Mouse (Mus musculus) embryonic facial prominence, embryonic 10.5 days (tissue): ENCODE results near the gene Pecam1. TPM values are rescaled to one million over a fixed set of nuclear protein-coding genes. Genes with fewer than 3 reads are reported as not detected.

Experiments
- DNase-seq: peaks from one replicate; pipeline ENCODE4 v3.0.0-alpha.2; 2017; ENCODE audit warnings: low spot score
- H3K27ac ChIP-seq: fragments of 300-500 bp; sonication (generic); replicated peaks from 2 replicates; pipeline ENCODE4 v1.5.1; 2016; ENCODE audit warnings: mild to moderate bottlenecking
- H3K27me3 ChIP-seq: fragments of 300-500 bp; sonication (generic); replicated peaks from 2 replicates; pipeline ENCODE4 v1.6.1; 2016; ENCODE audit warnings: low read depth, mild to moderate bottlenecking; ENCODE audit not compliant: poor library complexity, severe bottlenecking
- H3K36me3 ChIP-seq: fragments of 300-500 bp; sonication (generic); replicated peaks from 2 replicates; pipeline ENCODE4 v1.6.1; 2016; ENCODE audit warnings: mild to moderate bottlenecking, moderate library complexity
- H3K4me1 ChIP-seq: fragments of 300-500 bp; sonication (generic); 2 replicates; pipeline ENCODE4 v1.6.1; 2016
- H3K4me3 ChIP-seq: fragments of 300-500 bp; sonication (generic); 2 replicates; pipeline ENCODE4 v1.5.1; 2016; ENCODE audit warnings: mild to moderate bottlenecking, moderate library complexity
- H3K9me3 ChIP-seq: fragments of 300-500 bp; sonication (generic); 2 replicates; pipeline ENCODE4 v1.6.1; 2016; ENCODE audit warnings: mild to moderate bottlenecking
- WGBS: fragments of 180-500 bp; shearing (Covaris S2); methylation state at CpG from one replicate; pipeline ENCODE4 v1.1.7; 2016; 5-methylcytosine and 5-hydroxymethylcytosine counted together
- polyA plus RNA-seq: library from polyadenylated mRNA; unstranded; fragments of >200 nt; fragmentation: Nextera tagmentation; extraction: Ambion mirVana; gene quantifications from 2 replicates; pipeline ENCODE4 v1.2.1, GENCODE M21; 2016

Gene Pecam1
- polyA plus RNA-seq, 1 experiment from 2014 or later = 20.8 TPM

DNA sequence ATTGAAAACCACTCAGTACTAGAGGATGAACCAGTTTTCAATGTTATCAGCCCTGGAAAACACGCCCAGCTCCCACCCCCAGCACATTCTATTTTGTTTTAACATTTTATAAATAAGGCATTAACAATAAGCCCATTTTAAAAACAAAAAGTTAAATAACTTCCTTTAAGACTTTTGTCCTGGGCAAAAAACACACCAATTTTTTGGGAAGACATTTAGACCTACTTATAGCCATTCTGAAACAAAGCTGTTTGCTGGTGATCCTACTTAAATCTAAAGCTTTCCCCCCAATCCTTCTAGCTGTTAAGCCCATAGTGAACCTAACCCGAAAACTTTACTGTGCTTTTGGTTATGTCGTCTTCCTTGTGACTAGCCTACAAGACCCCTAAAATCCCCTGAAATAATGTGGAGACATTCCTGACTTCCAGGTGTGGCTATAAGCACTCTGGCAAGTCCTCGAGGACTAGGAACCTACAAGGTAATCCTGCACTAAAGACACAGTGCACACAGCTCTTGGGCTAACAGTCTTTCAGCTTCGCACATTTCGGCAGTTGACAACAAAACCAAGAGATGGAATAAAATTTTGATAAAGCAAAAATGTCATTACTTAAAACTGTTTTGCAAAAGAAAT is 30.3 kb upstream of the Pecam1 start:
- Histone ChIP-seq H3K27ac (no peak overlapping the region), H3K27me3 (no peaks in the 10 kb centered on the region), H3K4me3 (no peak overlapping the region), H3K4me1 (peaks cover 8% of the 10 kb centered on the region), H3K36me3 (peaks cover 81% of the 10 kb centered on the region), H3K9me3 (no peaks in the 10 kb centered on the region)
- DNase-seq = no peak
- 82% methylated on average over 6 of the region's 6 CpGs for WGBS

DNA sequence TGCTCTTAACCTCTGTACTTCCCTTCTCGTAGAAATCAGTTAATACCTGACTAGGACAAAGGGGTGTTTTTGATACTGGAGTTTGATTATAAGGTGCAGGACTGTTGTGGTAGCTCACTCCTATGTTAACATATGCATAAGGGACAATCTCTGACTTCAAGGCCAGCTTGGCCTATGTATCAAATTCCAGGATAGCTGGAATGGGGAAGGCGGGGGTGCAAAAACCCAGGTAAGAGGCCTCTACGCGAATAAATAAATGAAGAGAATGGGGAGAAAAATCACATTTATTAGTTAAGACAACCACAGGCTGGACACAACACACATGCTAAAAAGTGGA is 29.6 kb upstream of the Pecam1 start:
- no peak for DNase-seq
- no peaks in the 10 kb centered on the region for H3K27me3 ChIP-seq
- no peaks in the 10 kb centered on the region for H3K9me3 ChIP-seq
- H3K4me1 ChIP-seq = peaks cover 6% of the 10 kb centered on the region
- no peak overlapping the region for H3K27ac ChIP-seq
- peaks cover 81% of the 10 kb centered on the region for H3K36me3 ChIP-seq
- WGBS = 75% methylated on average over 4 of the region's 4 CpGs
- H3K4me3 ChIP-seq = peak overlapping the region; percentile 92

DNA sequence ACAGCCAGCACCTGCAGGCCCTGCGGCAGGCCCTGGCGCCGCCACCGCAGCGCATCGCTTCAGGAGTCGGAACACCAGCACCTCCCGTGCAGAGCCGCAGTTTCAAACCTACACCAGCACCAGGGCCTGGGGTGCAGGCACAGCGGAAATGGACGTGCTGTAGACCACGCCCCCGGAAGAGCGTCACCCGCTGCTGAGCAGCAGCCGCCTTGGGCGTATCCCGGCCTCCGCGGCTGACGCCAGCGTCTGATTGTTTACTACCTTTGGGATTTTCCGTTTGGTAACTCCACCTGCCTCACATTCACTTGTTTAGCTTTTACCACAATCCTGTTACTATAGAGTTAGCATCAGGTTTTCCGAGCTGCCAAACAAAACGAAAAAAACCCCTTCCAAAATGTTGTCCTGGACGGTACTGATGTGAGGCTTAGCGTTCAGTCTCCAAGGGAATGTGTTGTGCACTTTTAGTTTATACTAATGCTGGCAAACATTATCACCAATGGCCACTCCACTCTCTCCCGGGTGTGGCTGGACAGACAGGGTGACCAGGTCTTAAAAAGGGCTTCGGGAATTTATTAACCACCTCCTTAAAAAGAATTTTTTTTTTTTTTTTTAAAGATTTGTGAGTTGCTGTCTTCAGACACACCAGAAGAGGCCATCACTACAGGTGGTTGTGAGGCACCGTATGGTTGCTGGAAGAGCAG is 29.1 kb upstream of the Pecam1 start, which contains the start of gene Polg2:
Gene Polg2 (minus strand): TSS at position 150 of the 701 bp plus-strand sequence.
- Histone ChIP-seq H3K4me1 (peaks cover 6% of the 10 kb centered on the region), H3K27ac (peak within 1 kb of the TSS; percentile 93), H3K27me3 (no peaks in the 10 kb centered on the region), H3K9me3 (no peaks in the 10 kb centered on the region), H3K4me3 (peak within 1 kb of the TSS; percentile 92), H3K36me3 (peaks cover 81% of the 10 kb centered on the region)
- DNase-seq = peak; percentile 93
- 4% methylated on average over 30 of the region's 30 CpGs for WGBS

DNA sequence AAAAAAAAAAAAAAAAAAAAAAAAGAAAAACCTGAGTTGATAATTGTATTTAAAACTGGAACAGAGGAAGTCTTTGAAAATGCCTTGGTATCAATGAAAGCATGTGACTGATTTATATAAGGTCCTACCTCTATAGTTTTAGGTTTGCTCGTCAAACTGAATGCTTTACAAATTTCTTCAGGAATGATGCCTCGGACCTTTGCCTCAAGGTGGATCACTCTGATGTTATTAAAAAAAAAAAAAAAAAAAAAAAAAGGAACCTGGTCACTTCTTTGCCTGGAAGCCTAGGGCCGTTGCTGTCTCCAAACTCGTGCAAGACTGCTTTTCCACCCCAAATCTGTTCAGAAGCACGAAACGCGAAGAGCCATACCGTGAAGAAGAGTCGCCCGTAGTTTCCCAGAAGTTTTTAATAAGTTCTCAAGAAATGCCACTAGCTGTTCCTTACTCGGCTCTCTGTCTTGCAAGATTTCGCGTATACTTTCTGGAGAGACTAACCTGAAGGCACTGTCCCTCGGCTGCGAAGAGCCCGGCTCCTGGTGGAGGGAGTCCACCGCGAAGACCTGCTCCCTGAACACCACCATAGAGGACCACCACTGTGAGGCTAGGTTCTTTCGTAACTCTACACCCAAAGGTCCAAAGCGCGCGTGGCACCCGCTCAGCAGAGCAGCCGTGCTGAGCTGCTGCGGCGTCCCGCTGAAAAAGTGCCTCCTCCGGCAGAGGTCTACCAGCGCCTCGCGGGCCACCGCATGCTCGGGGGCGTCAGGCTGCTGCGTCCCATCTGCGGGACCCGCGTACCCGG is 28.4 kb upstream of the Pecam1 start:
- peak overlapping the region; percentile 92 for H3K4me3 ChIP-seq
- DNase-seq = no peak
- 3% methylated on average over 39 of the region's 39 CpGs for WGBS

DNA sequence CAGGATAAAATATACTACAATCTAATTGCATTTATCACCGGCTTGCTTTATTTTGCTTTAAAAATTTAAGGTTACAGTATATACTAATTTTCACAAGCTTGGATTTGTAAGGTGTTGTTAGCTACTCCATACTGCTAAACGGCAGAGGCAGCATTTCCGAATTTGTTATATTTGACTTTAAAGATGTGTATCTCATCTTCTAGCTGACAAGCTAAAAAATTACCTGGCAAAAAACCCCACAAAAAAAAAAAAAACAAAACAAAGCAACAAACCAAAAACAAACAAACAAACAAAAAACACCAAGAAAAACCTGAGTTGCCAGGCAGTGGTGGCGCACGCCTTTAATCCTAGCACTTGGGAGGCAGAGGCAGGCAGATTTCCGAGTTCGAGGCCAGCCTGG is 27.7 kb upstream of the Pecam1 start:
- peak overlapping the region; percentile 92 for H3K4me3 ChIP-seq
- WGBS = 96% methylated on average over 7 of the region's 7 CpGs
- H3K36me3 ChIP-seq = peaks cover 81% of the 10 kb centered on the region
- H3K4me1 ChIP-seq = peaks cover 6% of the 10 kb centered on the region
- no peaks in the 10 kb centered on the region for H3K27me3 ChIP-seq
- no peak for DNase-seq
- no peak overlapping the region for H3K27ac ChIP-seq
- no peaks in the 10 kb centered on the region for H3K9me3 ChIP-seq

More for the DNA sequence above, 28.4 kb upstream of the Pecam1 start:
- peak overlapping the region; percentile 93 for H3K27ac ChIP-seq
- H3K27me3 ChIP-seq = no peaks in the 10 kb centered on the region
- H3K36me3 ChIP-seq = peaks cover 81% of the 10 kb centered on the region
- H3K4me1 ChIP-seq = peaks cover 6% of the 10 kb centered on the region
- H3K9me3 ChIP-seq = no peaks in the 10 kb centered on the region

DNA sequence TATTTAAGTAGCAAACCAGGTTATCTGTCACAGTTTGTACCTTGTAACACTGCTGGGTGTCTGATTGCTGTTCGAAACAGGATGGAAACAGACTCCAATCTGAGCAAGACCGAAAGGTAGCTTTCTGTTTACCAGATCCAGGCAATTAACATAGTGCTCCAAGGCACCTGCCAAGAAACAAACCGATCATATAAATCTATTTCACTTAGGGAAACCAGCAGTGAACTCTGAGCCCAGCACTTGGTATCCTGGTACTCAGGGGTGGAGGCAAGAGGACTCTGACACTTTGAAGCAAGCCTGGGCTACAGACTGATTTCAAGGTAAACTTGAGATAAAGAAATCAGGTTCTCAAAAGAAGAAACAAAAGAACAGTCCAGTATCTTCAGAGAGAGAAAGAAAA is 27.0 kb upstream of the Pecam1 start:
- H3K27ac ChIP-seq = no peak overlapping the region
- H3K9me3 ChIP-seq = no peaks in the 10 kb centered on the region
- H3K36me3 ChIP-seq = peaks cover 81% of the 10 kb centered on the region
- H3K4me1 ChIP-seq = peaks cover 6% of the 10 kb centered on the region
- H3K4me3 ChIP-seq = no peak overlapping the region; the same call in 1 of the 2 replicates
- 90% methylated on average over 3 of the region's 3 CpGs for WGBS
- no peaks in the 10 kb centered on the region for H3K27me3 ChIP-seq
- DNase-seq = no peak

DNA sequence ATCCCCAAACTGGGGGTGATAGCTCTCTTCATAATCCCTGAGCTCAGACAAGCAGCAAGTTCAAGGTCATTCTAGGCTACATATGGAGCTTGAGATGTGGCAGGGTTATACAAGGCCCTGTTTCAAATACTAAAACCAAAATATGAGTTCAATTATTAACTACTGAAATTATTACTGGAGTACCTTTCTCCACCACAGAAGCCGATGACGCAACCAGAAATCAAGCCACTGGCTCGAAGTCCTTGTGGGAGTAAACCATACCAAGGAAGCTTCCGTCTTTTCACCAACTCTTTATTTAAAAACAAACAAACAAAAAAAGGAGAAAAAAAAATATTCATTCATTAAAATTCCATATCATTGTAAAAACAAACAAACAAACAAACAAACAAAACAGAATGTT is 26.5 kb upstream of the Pecam1 start:
- Histone ChIP-seq H3K9me3 (no peaks in the 10 kb centered on the region), H3K27ac (no peak overlapping the region), H3K27me3 (no peaks in the 10 kb centered on the region), H3K4me1 (peaks cover 6% of the 10 kb centered on the region), H3K36me3 (peaks cover 81% of the 10 kb centered on the region), H3K4me3 (no peak overlapping the region)
- DNase-seq = no peak
- WGBS = 94% methylated on average over 4 of the region's 4 CpGs

DNA sequence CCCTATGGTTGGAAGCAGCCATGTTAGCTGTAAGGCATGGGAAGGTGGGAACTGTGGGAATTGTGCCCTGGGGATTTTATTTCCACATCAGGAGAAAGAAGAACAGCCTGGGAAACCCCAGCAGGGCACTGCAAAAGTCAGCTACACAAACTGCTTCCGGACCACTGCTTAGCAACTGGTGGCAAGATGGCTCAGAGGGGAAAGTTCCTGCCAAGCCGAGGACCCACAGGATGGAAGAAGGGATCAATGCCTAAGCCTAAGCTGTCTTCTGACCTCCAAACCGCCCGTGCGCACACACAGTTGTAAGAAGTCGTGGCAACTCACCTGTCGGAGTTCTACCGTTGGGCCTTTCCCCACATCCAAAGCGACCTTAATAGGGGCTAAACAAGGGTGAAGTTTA is 22.6 kb upstream of the Pecam1 start:
- Histone ChIP-seq H3K4me1 (no peaks in the 10 kb centered on the region; the same call in 1 of the 2 replicates), H3K27ac (no peak overlapping the region), H3K4me3 (no peak overlapping the region), H3K27me3 (no peaks in the 10 kb centered on the region), H3K9me3 (no peaks in the 10 kb centered on the region; the same call in 1 of the 2 replicates), H3K36me3 (peaks cover 94% of the 10 kb centered on the region)
- no peak for DNase-seq
- WGBS = 92% methylated on average over 9 of the region's 9 CpGs

DNA sequence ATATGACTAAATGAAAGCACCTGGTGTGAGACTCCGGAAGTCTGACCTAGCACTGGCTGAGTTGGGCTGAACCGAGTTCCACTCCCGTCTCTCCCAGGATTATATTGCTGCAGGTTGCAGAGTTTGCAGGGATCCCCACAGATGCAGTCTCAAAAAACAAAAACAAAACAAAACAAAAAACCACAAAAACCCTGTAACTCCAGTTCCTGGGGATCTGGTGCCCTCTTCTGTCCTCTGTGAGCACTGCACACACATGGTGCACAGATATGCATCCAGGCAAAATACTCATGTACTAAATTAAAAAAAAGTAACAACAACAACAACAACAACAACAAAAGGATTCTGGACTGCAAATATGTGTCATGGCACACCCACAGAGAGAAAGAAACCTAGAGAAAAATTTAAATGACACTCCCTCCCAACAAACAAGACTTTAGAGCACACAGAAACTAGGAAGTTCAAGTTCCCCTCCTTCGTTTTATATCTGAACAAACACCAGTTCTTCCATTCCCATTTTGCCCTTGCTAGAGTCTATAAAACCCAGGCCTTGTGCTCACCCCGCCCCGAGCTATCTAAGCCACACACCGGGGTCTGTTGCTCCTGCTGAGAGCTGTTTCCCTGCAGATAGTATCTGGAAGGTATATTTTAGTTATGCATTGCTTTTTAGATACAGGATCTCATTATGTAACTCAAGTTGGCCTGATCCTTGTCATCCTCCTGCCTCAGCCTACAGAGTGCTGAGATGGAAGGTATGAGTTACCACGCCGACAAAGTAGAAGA is 20.0 kb upstream of the Pecam1 start:
- Histone ChIP-seq H3K4me3 (no peak overlapping the region), H3K9me3 (peaks cover 5% of the 10 kb centered on the region; the same call in 1 of the 2 replicates), H3K36me3 (peaks cover 98% of the 10 kb centered on the region), H3K27me3 (no peaks in the 10 kb centered on the region), H3K27ac (no peak overlapping the region), H3K4me1 (no peaks in the 10 kb centered on the region)
- peak; percentile 23 for DNase-seq
- 95% methylated on average over 9 of the region's 9 CpGs for WGBS

DNA sequence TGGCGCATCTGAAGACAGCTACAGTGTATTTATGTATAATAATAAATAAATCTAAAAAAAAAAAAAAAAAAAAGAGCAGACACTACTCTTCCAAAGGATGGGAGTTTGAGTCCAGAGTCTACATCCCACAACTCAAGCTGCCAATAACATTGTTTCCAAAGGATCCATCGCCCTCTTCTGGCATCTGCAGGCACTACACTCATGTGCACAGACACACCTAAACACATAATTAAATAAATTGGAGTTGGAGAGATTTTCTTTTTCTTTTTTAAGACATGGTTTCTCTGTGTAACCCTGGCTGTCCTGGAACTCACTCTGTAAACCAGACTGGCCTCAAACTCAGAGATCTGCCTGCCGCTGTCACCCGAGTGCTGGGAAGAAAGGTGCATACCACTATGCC is 17.1 kb upstream of the Pecam1 start:
- no peak for DNase-seq
- Histone ChIP-seq H3K9me3 (peaks cover 5% of the 10 kb centered on the region; the same call in 1 of the 2 replicates), H3K36me3 (peaks cover 87% of the 10 kb centered on the region), H3K4me3 (no peak overlapping the region), H3K27ac (no peak overlapping the region), H3K27me3 (no peaks in the 10 kb centered on the region), H3K4me1 (peaks cover 6% of the 10 kb centered on the region)
- WGBS = 93% methylated on average over 4 of the region's 4 CpGs

DNA sequence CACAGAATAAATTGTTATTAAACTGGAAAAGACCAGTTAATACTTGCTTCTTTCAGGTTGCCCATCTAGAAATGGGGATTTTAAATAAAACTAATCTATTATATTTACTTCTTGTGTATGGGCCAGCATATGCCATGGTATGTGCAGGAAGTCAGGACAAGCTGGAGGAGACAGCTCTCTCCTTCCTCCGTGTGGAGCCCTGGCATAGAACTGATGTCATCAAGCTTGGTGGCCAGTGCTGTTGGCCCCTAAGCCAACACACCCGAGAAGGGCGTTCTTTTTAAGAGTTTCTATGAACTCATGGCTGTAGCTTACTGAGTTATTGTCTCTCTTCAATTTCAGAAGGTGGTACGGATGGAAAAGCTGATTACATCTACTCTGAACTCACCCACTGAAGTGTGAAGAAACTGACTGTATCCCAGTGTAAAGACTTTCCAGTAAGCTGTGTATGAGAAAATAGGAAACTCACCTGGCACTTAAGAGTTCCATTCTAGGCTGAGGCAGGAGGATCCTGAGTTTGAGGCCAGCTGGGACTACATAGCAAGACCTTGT is 16.3 kb upstream of the Pecam1 start:
- H3K36me3 ChIP-seq = peaks cover 79% of the 10 kb centered on the region
- WGBS = 91% methylated on average over 4 of the region's 4 CpGs

DNA sequence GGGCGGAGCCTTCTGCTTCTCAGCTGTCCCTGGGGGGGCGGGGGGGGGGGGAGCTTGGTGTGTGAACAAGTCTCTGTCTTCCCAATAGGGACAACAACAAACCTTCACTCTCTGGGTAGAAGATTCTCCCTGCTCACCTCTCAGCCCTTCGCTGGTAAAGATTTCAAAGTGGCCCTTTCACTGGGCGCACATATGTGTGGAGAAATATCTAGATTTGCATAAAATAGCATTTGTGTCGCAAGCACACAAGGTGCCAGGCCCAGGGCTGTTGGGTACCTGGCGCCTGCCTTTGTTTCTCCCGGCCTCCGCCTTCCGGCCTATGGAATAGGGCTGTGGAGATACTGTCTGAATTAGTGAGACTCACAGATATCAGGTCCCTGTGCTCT is 12.4 kb upstream of the Pecam1 start:
- no peak for DNase-seq
- WGBS = 76% methylated on average over 9 of the region's 9 CpGs
- H3K27ac ChIP-seq = peak overlapping the region; percentile 61
- H3K36me3 ChIP-seq = peaks cover 44% of the 10 kb centered on the region
- peaks cover 4% of the 10 kb centered on the region; the same call in 1 of the 2 replicates for H3K9me3 ChIP-seq
- H3K4me1 ChIP-seq = peaks cover 20% of the 10 kb centered on the region
- no peak overlapping the region for H3K4me3 ChIP-seq
- no peaks in the 10 kb centered on the region for H3K27me3 ChIP-seq

More for the DNA sequence above, 16.3 kb upstream of the Pecam1 start:
- Histone ChIP-seq H3K4me3 (no peak overlapping the region), H3K27me3 (no peaks in the 10 kb centered on the region), H3K4me1 (peaks cover 15% of the 10 kb centered on the region), H3K27ac (no peak overlapping the region), H3K9me3 (peaks cover 5% of the 10 kb centered on the region; the same call in 1 of the 2 replicates)
- DNase-seq = no peak
